Mouse (Mus musculus): ENCODE measurements around the gene Sltm. TPM values are rescaled to one million over a fixed set of nuclear protein-coding genes. Genes with fewer than 3 reads are reported as not detected.
A peak's percentile ranks its signal among the peaks of the same experiment; 100 is the strongest.

Gene Sltm
- polyA plus RNA-seq (2015; fragmentation: Nextera tagmentation; extraction: Ambion mirVana): 20.6 and 23.6 TPM in 2 replicates

DNA sequence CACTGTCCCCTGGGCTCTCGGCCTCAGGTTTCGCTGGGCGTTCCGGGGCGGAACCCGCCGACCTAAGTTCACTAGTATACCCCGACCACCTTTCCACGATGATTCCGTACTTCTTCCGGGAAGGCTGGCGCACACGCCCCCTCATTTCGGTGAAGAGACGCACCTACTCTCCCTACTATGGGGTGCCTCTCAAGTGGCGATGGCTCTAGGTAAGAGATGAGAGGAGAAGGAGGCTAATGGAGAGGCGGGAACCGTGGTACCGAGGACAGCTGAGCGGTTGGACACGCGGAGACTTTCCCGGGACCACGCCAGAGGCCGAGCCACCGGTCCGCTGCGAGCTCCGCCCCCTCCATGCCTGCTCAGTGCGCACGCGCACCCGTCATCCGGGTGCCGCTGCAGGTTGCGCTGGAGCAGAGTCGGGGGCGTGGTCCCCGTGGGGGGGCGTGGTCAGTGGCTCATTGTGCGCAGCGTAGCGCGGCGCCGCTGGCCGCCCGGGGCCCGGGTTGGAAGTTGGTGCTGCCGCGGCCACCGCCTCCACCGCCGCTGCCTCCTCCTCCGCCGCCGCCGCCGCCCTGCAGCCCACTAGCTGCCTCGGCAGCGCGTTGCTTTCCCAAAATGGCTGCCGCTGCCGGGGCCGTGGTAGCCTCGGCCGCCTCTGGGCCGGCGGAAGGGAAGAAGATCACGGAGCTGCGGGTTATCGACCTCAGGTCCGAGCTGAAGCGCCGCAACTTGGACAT, at the start of gene Sltm:
Gene Sltm, plus strand, starts transcription at position 450 of the 737 bp plus-strand sequence.
- ATAC-seq (ENCODE audit: low read depth) (peak; percentile 94), DNase-seq (peak; percentile 100)
- Histone ChIP-seq H3K4me1 (replicated peaks) (peaks cover 23% of the 10 kb centered on the region), H3K4me2 (peak within 1 kb of the TSS; percentile 97), H3K27ac (peak within 1 kb of the TSS; percentile 98), H3K27me3 (no peaks in the 10 kb centered on the region), H3K9me3 (replicated peaks) (no peaks in the 10 kb centered on the region), H3K4me3 (replicated peaks) (peak within 1 kb of the TSS; percentile 88), H3K9ac (peak within 1 kb of the TSS; percentile 92), H3K36me3 (0 out of 2 replicates have a peak, but pooled peaks cover 7% of the 10 kb centered on the region)
- WGBS (ENCODE audit: insufficient replicate concordance): under 1% methylated on average over 75 of the region's 75 CpGs

- Histone ChIP-seq H3K4me1 (replicated peaks) (peaks cover 48% of the 10 kb centered on the region), H3K9ac (0 out of 2 replicates have a peak overlapping the region, but pooled peaks have one; percentile 26), H3K27me3 (no peaks in the 10 kb centered on the region), H3K4me3 (replicated peaks) (no peak overlapping the region), H3K36me3 (peaks cover 34% of the 10 kb centered on the region), H3K4me2 (peak overlapping the region; percentile 33; the same call in 1 of the 2 replicates), H3K9me3 (replicated peaks) (no peaks in the 10 kb centered on the region), H3K27ac (peak overlapping the region; percentile 61; the same call in 1 of the 2 replicates)
- WGBS (ENCODE audit: insufficient replicate concordance): 39% methylated on average over 2 of the region's 2 CpGs
- DNase-seq (peak; percentile 3), ATAC-seq (ENCODE audit: low read depth) (peak; percentile 77)
Measured at GRCm38 (mm10) chr9:70493038-70493437, 49.5 kb upstream of the Sltm start.

DNA sequence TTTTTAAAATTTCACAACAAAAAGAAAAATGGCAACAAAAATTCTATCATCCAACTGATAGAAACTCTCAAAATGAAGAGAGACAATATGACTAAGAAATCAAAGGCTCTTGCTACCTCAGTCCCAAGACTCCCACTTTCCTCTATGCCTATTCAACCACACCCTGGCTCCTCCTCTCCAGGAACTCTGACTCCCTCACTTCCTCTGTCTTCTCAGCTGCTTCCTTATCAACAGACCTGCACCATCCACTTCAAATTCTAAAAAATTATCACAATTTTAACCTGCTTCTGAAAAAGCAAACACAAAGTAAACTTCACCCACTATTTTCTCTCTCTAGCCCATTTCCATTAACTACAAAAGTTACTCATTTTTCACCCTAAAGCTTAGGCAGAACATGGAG, 45.6 kb upstream of the Sltm start:
- Histone ChIP-seq H3K27me3 (no peaks in the 10 kb centered on the region), H3K4me2 (no peak overlapping the region), H3K4me1 (replicated peaks) (peaks cover 45% of the 10 kb centered on the region), H3K36me3 (peaks cover 30% of the 10 kb centered on the region), H3K27ac (peak overlapping the region; percentile 55; the same call in 1 of the 2 replicates), H3K4me3 (replicated peaks) (no peak overlapping the region), H3K9me3 (replicated peaks) (no peaks in the 10 kb centered on the region), H3K9ac (no peak overlapping the region)
- ATAC-seq (ENCODE audit: low read depth): no peak
- DNase-seq: no peak

DNA sequence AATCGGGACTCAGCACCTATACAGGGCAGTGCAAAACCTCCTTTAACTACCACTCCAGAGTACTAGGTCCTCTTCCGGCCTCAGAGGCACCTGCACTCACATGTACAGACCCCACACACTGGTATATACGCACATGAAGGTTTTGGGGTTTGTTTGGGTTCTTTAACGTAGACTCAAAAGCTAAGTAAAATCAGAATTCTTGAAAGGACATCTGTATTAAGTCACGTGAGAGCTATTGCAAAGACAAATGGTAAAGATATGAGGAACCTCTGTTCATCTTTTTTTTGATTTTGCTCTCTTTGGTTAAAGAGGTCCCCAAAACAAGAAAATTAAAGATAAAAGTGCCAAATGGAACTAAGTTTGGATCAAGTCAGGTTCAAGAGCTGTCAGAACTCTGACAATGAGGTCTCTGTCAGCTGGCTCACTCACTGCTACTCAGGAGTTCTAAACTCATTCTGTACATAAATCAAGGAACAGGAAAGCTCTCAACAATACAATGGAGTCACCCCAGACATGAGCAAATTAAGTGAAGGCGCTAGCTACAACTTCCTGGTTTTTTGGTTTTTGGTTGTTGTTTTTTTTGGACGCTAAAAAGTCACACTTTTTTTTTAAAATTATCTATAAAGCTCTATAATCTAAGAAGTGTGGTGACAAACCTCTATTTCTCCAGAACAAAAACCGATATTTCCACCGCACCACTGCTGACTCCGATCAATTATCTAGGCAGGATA, 40.1 kb upstream of the Sltm start:
- Histone ChIP-seq H3K27ac (peak overlapping the region; percentile 95), H3K4me3 (replicated peaks) (peak overlapping the region; percentile 94), H3K27me3 (no peaks in the 10 kb centered on the region), H3K9ac (peak overlapping the region; percentile 97), H3K36me3 (peaks cover 10% of the 10 kb centered on the region), H3K4me2 (peak overlapping the region; percentile 75), H3K9me3 (replicated peaks) (no peaks in the 10 kb centered on the region), H3K4me1 (replicated peaks) (peaks cover 26% of the 10 kb centered on the region)
- ATAC-seq (ENCODE audit: low read depth) (no peak), DNase-seq (no peak)
- WGBS (ENCODE audit: insufficient replicate concordance): 26% methylated on average over 10 of the region's 10 CpGs

- H3K9ac ChIP-seq: peak overlapping the region; percentile 97
- peaks cover 10% of the 10 kb centered on the region for H3K36me3 ChIP-seq
- H3K9me3 ChIP-seq (replicated peaks): no peaks in the 10 kb centered on the region
- WGBS (ENCODE audit: insufficient replicate concordance): under 1% methylated on average over 55 of the region's 70 CpGs
- DNase-seq: peak; percentile 45
- peak overlapping the region; percentile 75 for H3K4me2 ChIP-seq
- peak; percentile 84 for ATAC-seq (ENCODE audit: low read depth)
- H3K27ac ChIP-seq: peak overlapping the region; percentile 95
- peaks cover 23% of the 10 kb centered on the region for H3K4me1 ChIP-seq (replicated peaks)
- H3K27me3 ChIP-seq: no peaks in the 10 kb centered on the region
- peak overlapping the region; percentile 94 for H3K4me3 ChIP-seq (replicated peaks)
Measured at GRCm38 (mm10) chr9:70503015-70503603, 39.4 kb upstream of the Sltm start.

GRCm38 (mm10) chr9:70503626-70504041, 38.9 kb upstream of the Sltm start, which contains the start of gene Rnf111:
TSS of gene Rnf111 (minus strand) at chr9:70503725.
- Histone ChIP-seq H3K4me1 (replicated peaks) (peaks cover 23% of the 10 kb centered on the region), H3K4me2 (peak within 1 kb of the TSS; percentile 75), H3K36me3 (peaks cover 6% of the 10 kb centered on the region), H3K9ac (peak within 1 kb of the TSS; percentile 97), H3K9me3 (replicated peaks) (no peaks in the 10 kb centered on the region), H3K27ac (peak within 1 kb of the TSS; percentile 95), H3K27me3 (no peaks in the 10 kb centered on the region), H3K4me3 (replicated peaks) (peak within 1 kb of the TSS; percentile 94)
- DNase-seq: peak; percentile 94
- peak; percentile 94 for ATAC-seq (ENCODE audit: low read depth)
- WGBS (ENCODE audit: insufficient replicate concordance): 0% methylated on average over 45 of the region's 45 CpGs

GRCm38 (mm10) chr9:70506186-70506585, 36.4 kb upstream of the Sltm start:
- H3K9me3 ChIP-seq (replicated peaks): no peaks in the 10 kb centered on the region
- no peaks in the 10 kb centered on the region for H3K36me3 ChIP-seq
- H3K4me3 ChIP-seq (replicated peaks): no peak overlapping the region
- no peak overlapping the region for H3K9ac ChIP-seq
- H3K27ac ChIP-seq: no peak overlapping the region
- no peak overlapping the region for H3K4me2 ChIP-seq
- DNase-seq: no peak
- WGBS (ENCODE audit: insufficient replicate concordance): 46% methylated on average over 2 of the region's 2 CpGs
- no peaks in the 10 kb centered on the region for H3K27me3 ChIP-seq
- no peak for ATAC-seq (ENCODE audit: low read depth)
- H3K4me1 ChIP-seq (replicated peaks): peaks cover 34% of the 10 kb centered on the region

DNA sequence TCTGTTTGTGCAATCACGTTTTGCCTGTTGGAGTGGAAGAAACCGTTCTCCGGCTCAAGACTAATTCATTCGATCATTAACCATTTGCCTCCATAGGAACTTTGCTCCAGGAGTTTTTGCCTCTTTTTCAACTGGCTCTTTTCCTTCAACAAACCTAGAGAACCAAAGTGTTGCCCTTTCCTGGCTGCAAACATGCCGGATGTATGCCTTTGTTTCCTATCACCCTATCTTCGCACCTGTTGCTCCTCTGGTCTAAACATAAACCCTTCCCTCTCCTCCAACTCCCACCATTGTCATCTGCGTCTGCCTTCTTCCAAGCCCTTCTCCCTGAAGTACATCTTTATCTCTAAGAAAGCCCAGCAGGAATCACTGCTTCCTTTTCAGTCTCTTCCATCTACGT, 35.8 kb upstream of the Sltm start:
- H3K9me3 ChIP-seq (replicated peaks): no peaks in the 10 kb centered on the region
- no peaks in the 10 kb centered on the region for H3K36me3 ChIP-seq
- WGBS (ENCODE audit: insufficient replicate concordance): 69% methylated on average over 8 of the region's 8 CpGs
- no peak for ATAC-seq (ENCODE audit: low read depth)
- no peak overlapping the region for H3K4me2 ChIP-seq
- no peak for DNase-seq
- no peak overlapping the region for H3K27ac ChIP-seq
- H3K4me3 ChIP-seq (replicated peaks): no peak overlapping the region
- peaks cover 28% of the 10 kb centered on the region for H3K4me1 ChIP-seq (replicated peaks)
- no peak overlapping the region for H3K9ac ChIP-seq
- no peaks in the 10 kb centered on the region for H3K27me3 ChIP-seq

GRCm38 (mm10) chr9:70509906-70510525, 32.5 kb upstream of the Sltm start:
- DNase-seq (no peak), ATAC-seq (ENCODE audit: low read depth) (no peak)
- Histone ChIP-seq H3K27me3 (no peaks in the 10 kb centered on the region), H3K9ac (no peak overlapping the region), H3K9me3 (replicated peaks) (no peaks in the 10 kb centered on the region), H3K4me3 (replicated peaks) (no peak overlapping the region), H3K4me2 (no peak overlapping the region), H3K4me1 (replicated peaks) (peaks cover 11% of the 10 kb centered on the region), H3K36me3 (no peaks in the 10 kb centered on the region), H3K27ac (peak overlapping the region; percentile 3; the same call in 1 of the 2 replicates)
- WGBS (ENCODE audit: insufficient replicate concordance): 53% methylated on average over 4 of the region's 4 CpGs

DNA sequence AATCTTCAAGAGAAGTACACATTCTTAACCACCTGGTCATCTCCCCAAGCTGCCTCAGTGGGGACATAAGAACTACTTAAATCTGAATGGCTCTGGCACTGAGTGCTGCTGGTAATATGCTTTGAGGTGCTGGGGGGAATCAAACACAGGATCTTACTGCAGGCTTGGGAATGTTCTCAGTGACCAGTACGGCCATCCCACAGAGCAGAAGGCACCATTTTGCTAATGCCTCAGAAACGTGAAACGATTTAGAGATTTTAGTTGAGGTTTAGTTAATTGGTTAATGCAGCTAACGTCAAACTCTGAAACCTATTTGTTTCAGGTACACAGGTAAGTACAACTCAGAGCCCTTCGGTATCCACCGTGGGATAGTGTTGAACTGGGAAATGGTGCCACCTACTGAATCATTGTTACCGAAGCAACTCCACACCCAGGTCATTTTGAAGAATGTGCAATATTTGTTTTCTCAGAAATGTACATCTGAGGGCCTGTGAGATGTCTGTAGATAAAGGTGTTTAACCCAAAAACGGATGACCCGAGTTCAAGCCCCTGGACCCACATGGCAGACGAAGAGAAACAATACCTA, 31.5 kb upstream of the Sltm start:
- H3K4me1 ChIP-seq (replicated peaks): peaks cover 11% of the 10 kb centered on the region
- H3K9me3 ChIP-seq (replicated peaks): no peaks in the 10 kb centered on the region
- no peak overlapping the region for H3K9ac ChIP-seq
- ATAC-seq (ENCODE audit: low read depth) (no peak), DNase-seq (no peak)
- H3K4me3 ChIP-seq (replicated peaks): no peak overlapping the region
- no peaks in the 10 kb centered on the region for H3K36me3 ChIP-seq
- H3K27ac ChIP-seq: no peak overlapping the region
- no peaks in the 10 kb centered on the region for H3K27me3 ChIP-seq
- no peak overlapping the region for H3K4me2 ChIP-seq
- WGBS (ENCODE audit: insufficient replicate concordance): 47% methylated on average over 10 of the region's 10 CpGs
